Mouse (Mus musculus): ENCODE results near the gene Dop1b. TPM values are rescaled to one million over a fixed set of nuclear protein-coding genes. Genes with fewer than 3 reads are reported as not detected.

Gene Dop1b
- 50.6 to 60.5 TPM (median 53.9 TPM) in 4 replicates for total RNA-seq (2023; ENCODE audit: inconsistent age)

DNA sequence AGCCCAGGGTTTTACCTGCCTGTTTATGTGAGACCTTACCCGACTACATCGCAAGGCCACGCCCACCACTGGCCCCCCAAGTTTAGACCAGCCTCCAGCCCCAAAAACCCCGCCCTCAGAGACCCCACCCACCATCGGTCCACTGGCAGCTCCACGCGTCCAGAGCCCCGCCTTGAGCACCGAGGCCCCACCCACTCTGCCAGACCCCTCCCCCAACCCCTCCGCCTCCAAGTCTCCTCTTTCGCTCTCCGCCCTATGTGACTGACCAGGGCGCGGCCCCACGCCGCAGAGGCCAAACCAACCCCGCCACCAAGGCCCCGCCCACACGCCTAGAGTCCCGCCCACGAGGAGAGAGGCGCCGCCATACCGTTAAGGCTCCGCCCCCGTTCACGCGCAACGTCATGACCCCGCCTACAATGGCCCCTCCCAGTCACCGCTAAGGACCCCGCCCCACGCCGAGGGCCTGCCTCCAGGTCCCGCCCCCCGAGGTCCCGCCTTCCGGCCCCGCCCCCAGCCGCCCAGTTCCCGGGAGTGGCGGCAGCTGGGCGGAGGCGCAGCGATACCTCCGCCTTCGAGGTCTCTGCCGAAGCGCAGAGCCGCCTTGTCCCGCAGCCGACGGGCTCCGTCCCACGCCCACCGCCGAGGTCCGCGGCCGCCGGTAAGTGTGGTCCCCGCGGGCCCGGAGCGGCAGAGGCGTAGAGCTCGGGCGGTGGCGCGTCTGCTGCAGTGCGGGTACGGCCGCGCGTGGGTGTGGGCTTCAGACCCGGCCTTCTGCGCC, at the start of gene Dop1b:
Gene Dop1b (plus strand): TSS at position 494 of the 778 bp plus-strand sequence.

DNA sequence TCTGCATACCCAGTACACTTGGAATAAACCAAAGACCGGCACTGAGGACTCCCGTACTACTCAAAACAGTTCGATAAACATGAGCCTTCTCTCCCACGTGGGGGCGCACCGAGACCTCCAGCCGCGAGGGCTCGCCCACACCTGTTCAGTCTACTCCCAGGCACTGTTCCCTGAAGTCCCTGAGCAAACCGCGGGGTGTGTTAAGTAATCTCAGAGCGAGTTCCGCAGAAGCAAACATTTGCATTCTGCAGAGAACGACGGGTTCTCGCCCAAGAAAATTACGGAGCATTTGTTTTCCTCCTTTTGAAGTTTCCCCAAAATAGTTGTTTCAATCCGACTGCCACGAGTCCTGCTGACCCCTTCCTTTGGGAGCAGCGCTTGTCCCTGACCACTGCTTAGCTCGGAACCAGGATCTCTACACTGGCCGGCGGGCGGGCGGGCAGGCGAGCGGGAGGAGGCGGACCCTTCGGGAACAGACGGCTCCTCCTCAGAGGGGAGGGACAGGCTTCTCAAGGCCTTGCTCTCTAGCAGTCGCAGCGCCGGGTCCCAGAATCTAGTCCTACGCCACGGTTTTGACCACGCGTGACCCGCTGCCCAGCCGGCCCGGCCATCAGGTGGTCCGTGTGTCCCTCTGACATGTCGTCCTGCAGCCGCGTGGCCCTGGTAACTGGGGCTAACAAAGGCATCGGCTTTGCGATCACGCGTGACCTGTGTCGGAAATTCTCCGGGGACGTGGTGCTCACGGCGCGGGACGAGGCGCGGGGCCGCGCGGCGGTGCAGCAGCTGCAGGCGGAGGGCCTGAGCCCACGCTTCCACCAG, 28.8 kb upstream of the Dop1b start, which contains the start of gene Cbr3:
Gene Cbr3 (plus strand): TSS at position 527 of the 819 bp plus-strand sequence.

DNA sequence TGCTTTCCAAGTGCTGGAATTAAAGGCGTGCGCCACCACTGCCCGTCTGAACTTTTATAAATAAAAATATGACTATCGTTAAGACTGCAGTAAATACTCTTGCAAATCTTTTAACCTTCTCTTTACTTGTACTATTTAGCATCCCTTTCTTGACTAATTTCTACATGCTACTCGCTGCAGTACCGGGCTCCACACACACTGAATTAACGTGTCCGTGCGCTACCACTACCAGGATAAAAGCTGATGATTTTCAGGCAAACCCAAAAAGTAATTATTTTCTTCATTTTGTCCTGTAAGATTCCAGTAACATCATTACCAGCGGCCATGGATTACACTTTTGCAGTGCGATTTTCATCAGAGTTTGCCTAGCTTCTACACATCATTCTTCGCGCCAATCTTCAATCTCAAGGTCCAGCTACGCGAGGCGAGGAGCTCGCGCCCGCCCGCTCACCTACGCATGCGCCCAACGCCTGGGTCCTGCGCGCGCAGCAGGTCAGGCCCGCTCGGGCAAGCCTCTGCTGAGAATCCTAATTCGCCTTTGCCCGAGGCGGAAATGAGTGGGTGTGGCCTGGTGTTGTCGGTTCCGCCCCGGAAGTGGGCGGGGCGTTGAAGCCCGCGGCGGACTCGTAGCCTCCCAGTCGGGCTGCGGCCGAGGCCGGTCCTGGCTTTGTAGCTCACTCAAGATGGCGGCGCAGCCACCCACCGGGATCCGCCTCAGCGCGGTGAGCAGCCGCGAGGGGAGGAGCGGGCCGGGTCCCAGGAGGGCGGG, 120.1 kb downstream of the Dop1b start, which contains the start of gene Morc3:
Gene Morc3 (plus strand): TSS at position 495 of the 769 bp plus-strand sequence.

Other genes starting within 250 kb of the Dop1b start
- 15.4 to 17.4 TPM (median 16.0 TPM) in 4 replicates for gene Setd4, start 107.8 kb upstream of the Dop1b start, total RNA-seq (2023; ENCODE audit: inconsistent age)
- 15.4 to 20.8 TPM (median 19.2 TPM) in 4 replicates for gene Cbr1, start 106.1 kb upstream of the Dop1b start, total RNA-seq (2023; ENCODE audit: inconsistent age)
- gene Gm5678, start 83.8 kb upstream of the Dop1b start, total RNA-seq (2023; ENCODE audit: inconsistent age): 0.74 to 0.80 TPM in 2 of 4 replicates, not detected in the others
- 0.74 TPM in 1 of 4 replicates, not detected in the others for gene Cbr3, start 28.7 kb upstream of the Dop1b start, total RNA-seq (2023; ENCODE audit: inconsistent age)
- gene Morc3, start 120.2 kb downstream of the Dop1b start, total RNA-seq (2023; ENCODE audit: inconsistent age): 123 to 148 TPM (median 130 TPM) in 4 replicates
- 11.6 to 14.4 TPM (median 12.2 TPM) in 4 replicates for gene Chaf1b, start 172.0 kb downstream of the Dop1b start, total RNA-seq (2023; ENCODE audit: inconsistent age)

Data from B cell, adult (primary cell).